Mouse (Mus musculus) monocyte, adult 5-6 weeks (primary cell): Measurements from ENCODE around the gene Olfr470. TPM values are rescaled to one million over a fixed set of nuclear protein-coding genes. Genes with fewer than 3 reads are reported as not detected.
"Not testable (repeated sequence)": the region's sequence is repeated elsewhere in the genome, so short reads cannot be mapped to it uniquely, and the experiment has no call there.

Experiments
- ATAC-seq: fragments of 153-309, 156-312 bp; replicated peaks from 2 replicates; pipeline ENCODE4 v1.8.0; 2017; ENCODE audit warnings: mild to moderate bottlenecking; ENCODE audit not compliant: low TSS enrichment, insufficient number of reproducible peaks, severe bottlenecking, poor library complexity, low FRiP score
- total RNA-seq: library from RNA; stranded (forward); fragments of 200-1000, 200-491, 200-594 nt; gene quantifications from 3 replicates; pipeline ENCODE4 v1.2.3, GENCODE M21; 2017

Olfr470 gene
- not detected in 3 replicates for total RNA-seq

DNA sequence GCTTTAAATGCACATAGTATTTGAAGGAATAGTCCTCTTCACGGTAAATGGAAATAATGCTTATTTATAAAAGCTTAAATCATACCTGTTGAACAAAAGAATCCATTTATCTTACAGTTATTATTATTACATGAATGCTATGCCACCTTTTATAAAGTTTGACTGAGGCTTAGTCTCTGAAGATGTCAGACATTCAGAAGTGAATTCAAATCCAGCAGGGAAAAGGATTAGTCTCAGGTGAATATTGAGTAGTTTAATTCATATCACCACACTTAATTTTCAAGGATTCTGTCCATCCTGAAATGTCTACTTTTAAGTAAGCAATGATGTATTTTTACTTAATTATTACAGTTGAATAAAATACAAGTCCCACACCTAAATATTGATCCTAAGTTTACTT is at the start of gene Olfr470:
Olfr470 (minus strand) TSS at position 101 of the 400 bp plus-strand sequence.
- ATAC-seq: not testable (repeated sequence)

DNA sequence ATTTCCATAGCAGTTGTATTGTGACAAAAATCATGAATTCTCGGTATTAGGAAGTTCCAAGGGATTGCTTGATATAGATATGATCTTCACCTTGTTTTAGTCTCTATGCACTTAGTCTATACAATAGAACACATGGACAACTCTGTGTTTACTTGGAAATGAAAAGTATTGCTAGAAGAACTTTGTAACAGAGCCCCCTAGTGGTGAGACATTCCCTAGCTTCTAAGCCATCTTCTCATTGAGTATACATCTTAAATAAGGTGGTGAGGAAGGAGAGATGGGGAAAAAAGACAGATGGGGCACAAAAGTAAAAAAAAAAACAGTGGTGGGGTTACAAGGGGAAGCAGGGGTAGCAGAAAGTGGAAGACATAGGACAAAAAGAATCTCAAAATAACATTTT is 5.6 kb downstream of the Olfr470 start:
- no peak for ATAC-seq

DNA sequence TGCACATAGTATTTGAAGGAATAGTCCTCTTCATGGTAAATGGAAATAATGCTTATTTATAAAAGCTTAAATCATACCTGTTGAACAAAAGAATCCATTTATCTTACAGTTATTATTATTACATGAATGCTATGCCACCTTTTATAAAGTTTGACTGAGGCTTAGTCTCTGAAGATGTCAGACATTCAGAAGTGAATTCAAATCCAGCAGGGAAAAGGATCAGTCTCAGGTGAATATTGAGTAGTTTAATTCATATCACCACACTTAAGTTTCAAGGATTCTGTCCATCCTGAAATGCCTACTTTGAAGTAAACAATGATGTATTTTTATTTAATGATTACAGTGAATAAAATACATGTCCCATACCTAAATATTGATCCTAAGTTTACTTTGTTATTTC is 21.8 kb downstream of the Olfr470 start, which contains the start of gene Olfr469:
Olfr469 (minus strand) TSS at position 101 of the 400 bp plus-strand sequence.
- ATAC-seq: not testable (repeated sequence)

DNA sequence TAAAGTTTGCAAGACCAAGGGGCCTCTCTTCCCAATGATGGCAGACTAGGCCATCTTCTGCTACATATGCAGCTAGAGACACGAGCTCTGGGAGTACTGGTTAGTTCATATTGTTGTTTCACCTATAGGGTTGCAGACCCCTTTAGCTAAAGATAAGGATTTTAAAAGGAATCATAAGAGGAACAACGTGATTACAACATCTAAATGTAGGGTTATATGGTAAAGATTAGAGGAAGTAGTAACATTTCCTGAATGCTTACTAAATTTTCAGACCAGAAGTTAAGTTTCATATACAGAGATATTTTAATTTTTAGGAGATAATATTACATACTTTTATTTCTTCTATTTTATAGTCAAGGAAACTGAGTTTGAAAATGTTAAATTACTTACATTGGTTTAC is 23.4 kb downstream of the Olfr470 start:
- ATAC-seq: not testable (repeated sequence)

DNA sequence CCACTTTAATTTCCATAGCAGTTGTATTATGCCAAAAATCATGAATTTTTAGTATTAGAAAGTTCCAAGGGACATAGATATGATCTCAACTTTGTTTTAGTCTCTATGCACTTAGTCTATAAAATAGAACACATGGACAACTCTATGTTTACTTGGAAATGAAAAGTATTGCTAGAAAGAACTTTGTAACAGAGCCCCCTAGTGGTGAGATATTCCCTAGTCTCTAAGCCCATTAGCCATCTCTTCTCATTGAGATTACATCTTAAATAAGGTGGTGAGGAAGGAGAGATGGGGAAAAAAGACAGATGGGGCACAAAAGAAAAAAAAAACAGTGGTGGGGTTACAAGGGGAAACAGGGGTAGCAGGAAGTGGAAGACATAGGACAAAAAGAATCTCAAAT is 27.8 kb downstream of the Olfr470 start:
- ATAC-seq: no peak

DNA sequence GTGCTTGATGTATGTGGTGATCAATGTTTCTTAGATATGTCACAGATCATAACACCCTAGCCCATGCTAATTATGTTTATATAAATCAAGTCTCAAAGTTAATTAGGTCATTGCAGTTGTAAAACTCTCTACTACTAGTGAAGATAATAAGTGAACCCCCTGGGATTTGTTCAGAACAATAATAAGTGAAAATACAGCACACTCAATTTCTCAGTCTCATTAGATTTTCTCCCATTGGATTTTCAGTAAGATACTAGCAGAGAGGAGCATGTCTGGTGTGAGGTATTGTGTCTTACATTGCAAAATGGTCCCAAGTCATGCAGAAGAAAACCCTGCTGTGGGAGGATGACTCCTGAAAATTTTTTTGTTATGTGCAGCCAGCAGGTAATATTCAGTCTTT is 35.3 kb downstream of the Olfr470 start, which contains the start of gene Olfr467:
Olfr467 (plus strand) TSS at position 301 of the 400 bp plus-strand sequence.
- no peak for ATAC-seq

DNA sequence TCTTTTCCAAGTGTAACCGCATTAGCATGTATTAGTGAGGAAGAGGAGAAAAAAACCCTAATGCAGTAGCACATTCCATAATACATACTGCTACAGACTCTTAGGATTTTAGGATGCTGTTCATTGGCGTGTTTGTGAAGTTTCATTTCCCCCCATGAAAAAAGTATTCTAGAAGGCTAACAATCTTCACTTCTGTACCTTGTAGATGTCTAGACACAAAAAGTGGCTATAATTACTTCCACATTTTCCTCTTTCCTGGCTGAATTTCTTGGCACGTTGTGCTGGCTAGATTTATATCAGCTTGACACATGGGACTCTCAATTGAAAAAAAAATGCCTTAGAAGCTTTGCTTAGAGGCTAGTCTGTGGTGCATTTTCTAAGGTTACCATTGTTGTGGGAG is 45.2 kb downstream of the Olfr470 start:
- ATAC-seq: no peak

DNA sequence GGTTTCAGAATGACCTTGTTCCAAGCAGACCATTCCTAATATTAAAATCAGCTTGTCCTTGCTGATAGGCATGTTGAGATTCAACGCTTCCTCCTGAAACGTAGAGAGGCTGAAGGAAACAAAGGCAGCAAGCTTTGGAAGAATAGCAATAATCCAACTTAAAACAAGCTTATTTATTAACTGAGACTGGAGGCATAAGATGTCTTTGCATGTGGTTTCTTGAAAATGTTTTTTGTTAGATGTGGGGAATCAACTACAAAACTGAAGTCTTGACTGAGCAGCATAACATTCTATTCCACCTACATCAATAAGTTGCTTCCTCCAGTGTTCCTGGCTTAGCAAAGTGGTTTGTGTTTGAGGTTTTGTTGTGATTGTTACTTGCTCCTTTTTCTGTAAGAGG is 46.2 kb downstream of the Olfr470 start, which contains the start of gene Ovch2:
Ovch2 (minus strand) TSS at position 101 of the 400 bp plus-strand sequence.
- no peak for ATAC-seq

DNA sequence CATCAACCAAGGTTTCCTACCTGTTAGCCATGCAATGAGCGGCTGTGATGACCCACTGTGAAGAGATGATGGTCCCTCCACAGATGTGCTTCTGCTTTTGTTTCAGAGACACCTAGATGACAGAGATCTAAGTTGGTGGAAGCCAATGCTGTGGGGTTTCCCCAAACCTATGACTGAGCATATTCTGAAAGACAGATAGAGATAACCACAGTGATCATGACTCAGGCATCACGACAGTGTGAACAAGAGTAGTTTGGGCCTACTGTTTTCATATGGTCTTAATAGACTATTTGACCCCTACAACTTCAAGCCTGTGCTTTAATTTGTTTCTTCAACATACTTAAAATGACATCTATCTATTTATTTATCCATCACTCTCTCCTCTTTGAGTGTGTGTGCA is 50.8 kb downstream of the Olfr470 start:
- no peak for ATAC-seq

Other genes with a start within 250 kb of the Olfr470 start
- not detected in 3 replicates for gene 5330417H12Rik, start 222.3 kb downstream of the Olfr470 start, total RNA-seq
- gene Cyb5r2, start 89.5 kb downstream of the Olfr470 start, total RNA-seq: not detected in 3 replicates
- gene Ovch2, start 46.3 kb downstream of the Olfr470 start, total RNA-seq: not detected in 3 replicates
- gene Olfr467, start 35.2 kb downstream of the Olfr470 start, total RNA-seq: not detected in 3 replicates
- gene Olfr469, start 21.9 kb downstream of the Olfr470 start, total RNA-seq: 0.29 TPM in 1 of 3 replicates, not detected in the others
- not detected in 3 replicates for gene Olfr472, start 50.4 kb upstream of the Olfr470 start, total RNA-seq
- not detected in 3 replicates for gene Olfr473, start 83.0 kb upstream of the Olfr470 start, total RNA-seq
- not detected in 3 replicates for gene Olfr474, start 107.2 kb upstream of the Olfr470 start, total RNA-seq
- gene Olfr476, start 117.3 kb upstream of the Olfr470 start, total RNA-seq: not detected in 3 replicates
- not detected in 3 replicates for gene Olfr477, start 139.2 kb upstream of the Olfr470 start, total RNA-seq
- not detected in 3 replicates for gene Olfr478, start 186.5 kb upstream of the Olfr470 start, total RNA-seq
- gene Olfr479, start 203.2 kb upstream of the Olfr470 start, total RNA-seq: not detected in 3 replicates
- not detected in 3 replicates for gene Olfr480, start 219.9 kb upstream of the Olfr470 start, total RNA-seq
- gene Olfr481, start 232.4 kb upstream of the Olfr470 start, total RNA-seq: not detected in 3 replicates